Mouse (Mus musculus) heart, adult 8-10 months (tissue): ENCODE results near the gene Itga11. TPM values are rescaled to one million over a fixed set of nuclear protein-coding genes. Genes with fewer than 3 reads are reported as not detected.
A peak's percentile ranks its signal among the peaks of the same experiment; 100 is the strongest.

ENCODE experiments used
- DNase-seq: peaks from one replicate; pipeline ENCODE4 v3.0.0; 2022; ENCODE audit warnings: low spot score
- total RNA-seq, 4 experiments: library from RNA; stranded (reverse); gene quantifications; 2 replicates each; pipeline ENCODE4 v1.2.4; 2022

The Itga11 gene
- total RNA-seq, 4 experiments from 2014 or later = 1.3 to 1.4 (median 1.4) TPM

- no peak for DNase-seq
Observed at GRCm38 (mm10) chr9:62684311-62684710, 6.7 kb downstream of the Itga11 start.

DNA sequence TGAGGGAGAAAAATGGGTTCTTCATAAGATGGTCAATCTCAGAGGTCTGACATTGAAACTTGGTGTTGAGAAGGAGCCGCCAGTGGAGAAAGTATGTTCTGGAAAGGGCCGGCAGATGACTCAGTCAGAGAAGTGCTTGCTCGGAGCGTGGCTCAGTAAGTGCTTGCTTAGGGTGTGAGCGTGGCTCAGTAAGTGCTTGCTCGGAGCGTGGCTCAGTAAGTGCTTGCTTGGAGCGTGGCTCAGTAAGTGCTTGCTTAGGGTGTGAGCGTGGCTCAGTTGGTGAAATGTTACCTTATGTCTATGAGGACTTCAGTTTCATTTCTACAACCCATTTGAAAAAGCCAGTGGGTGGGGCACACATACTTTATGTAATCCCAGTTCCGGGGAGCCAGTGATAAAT lies 12.1 kb downstream of the Itga11 start:
- no peak for DNase-seq

- peak; percentile 38 for DNase-seq
Observed at GRCm38 (mm10) chr9:62694054-62694453, 16.4 kb downstream of the Itga11 start.

GRCm38 (mm10) chr9:62695210-62695609 lies 17.6 kb downstream of the Itga11 start:
- no peak for DNase-seq

DNA sequence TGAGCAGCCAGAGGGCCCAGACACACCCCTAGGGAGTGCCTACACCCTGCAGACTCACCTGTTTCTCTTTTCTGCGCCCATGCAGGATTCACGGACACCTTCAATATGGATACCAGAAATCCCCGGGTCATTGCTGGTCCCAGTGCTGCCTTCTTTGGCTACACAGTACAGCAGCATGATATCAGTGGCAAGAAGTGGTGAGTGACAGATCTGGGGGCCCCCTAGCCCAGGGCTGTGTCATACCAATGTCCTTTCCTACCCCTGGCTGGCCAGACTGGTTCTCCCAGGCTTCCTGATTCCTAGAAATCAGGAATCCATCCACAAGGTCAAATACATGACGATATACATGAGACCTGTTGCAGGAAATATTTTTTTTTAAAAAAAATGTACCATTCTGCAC lies 19.2 kb downstream of the Itga11 start:
- no peak for DNase-seq

GRCm38 (mm10) chr9:62707267-62707666 lies 29.6 kb downstream of the Itga11 start:
- no peak for DNase-seq

GRCm38 (mm10) chr9:62707870-62708269 lies 30.2 kb downstream of the Itga11 start:
- no peak for DNase-seq

GRCm38 (mm10) chr9:62709983-62710382 lies 32.4 kb downstream of the Itga11 start:
- DNase-seq = no peak

GRCm38 (mm10) chr9:62712374-62712773 lies 34.7 kb downstream of the Itga11 start:
- DNase-seq = no peak

DNA sequence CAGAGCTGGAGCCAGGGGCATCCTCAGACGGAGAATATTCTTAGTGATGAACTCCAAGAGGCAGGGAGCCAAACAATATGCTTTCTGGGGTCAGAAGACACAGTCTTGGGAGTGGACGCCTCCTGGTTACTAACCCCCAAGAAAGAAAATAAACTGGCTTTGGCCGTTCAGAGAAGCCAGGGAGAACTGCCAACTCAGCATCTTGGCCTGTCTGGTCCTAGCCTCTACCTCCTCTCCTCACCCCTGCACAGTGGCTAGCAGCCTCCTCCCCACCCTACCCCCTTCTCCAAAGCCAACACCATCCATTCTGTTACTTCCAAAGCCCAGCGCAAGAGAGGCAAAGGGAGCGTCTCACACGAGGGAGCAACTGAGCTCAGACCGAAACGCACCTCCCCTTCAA lies 35.4 kb downstream of the Itga11 start:
- DNase-seq = no peak

DNA sequence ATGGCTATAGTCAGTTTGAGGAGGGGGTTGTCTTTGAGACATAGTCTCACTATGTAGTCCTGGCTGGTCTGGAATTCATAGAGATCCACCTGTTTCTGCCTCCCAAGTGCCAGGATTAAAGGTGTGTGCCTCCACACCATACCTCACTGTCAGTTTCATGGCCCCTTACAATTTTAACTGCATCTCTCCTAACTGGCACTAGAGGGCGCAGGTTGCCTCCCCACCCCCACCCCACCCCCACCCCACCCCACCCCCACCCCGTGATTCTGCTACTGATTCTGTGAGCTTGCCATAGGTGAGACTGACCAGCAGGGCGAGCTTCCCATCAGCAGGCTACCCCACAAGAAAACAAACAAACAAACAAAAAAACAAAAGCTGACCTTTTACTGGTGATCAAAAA lies 36.7 kb downstream of the Itga11 start:
- no peak for DNase-seq

DNA sequence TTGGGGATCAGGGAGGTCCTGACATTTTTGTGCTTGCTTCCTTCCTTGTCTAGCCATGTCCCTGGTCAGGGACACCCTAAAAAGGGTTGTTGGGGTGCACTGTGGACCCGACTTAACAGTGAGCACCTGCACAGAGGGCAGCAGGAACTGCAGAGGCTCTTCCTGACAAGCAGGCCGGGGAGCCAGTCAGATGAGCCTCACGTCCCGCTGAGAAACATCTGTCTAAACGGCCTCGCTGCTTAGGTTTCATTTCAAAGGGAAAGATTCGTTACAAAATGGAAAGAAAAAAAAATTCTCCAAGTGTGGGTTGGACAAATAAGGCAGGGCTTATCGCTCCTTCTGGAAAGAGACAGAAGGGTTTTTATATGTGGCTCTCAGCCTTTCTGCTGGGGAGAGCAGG lies 40.4 kb downstream of the Itga11 start:
- DNase-seq = no peak

- no peak for DNase-seq
Observed at GRCm38 (mm10) chr9:62721791-62722190, 44.2 kb downstream of the Itga11 start.

DNA sequence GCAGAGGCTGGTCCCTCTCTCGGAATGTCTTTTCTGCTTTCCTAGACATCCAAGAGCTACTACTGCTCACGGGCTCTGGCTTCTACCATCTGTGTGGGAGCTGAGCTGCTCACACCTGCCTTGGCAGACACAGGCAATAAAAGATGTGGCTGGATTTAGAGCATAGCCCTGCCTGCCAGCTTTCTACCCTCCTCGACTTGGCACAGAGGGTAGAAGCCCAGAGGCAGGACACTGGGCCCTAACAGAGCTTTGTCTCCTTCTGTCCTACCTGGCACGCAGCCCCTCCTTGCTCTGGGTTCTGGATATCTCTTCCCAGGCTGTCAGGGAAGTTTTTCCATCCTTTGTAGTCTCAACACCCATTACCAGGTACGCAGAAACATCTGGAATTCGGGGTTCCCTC lies 45.1 kb downstream of the Itga11 start:
- no peak for DNase-seq

GRCm38 (mm10) chr9:62724175-62724574 lies 46.5 kb downstream of the Itga11 start:
- no peak for DNase-seq

GRCm38 (mm10) chr9:62725247-62725646 lies 47.6 kb downstream of the Itga11 start:
- DNase-seq = no peak

GRCm38 (mm10) chr9:62726472-62726871 lies 48.8 kb downstream of the Itga11 start:
- no peak for DNase-seq

GRCm38 (mm10) chr9:62744558-62745275 lies 67.1 kb downstream of the Itga11 start:
- DNase-seq = no peak

GRCm38 (mm10) chr9:62746646-62747045 lies 69.0 kb downstream of the Itga11 start:
- DNase-seq = no peak

- DNase-seq = peak; percentile 42
Observed at GRCm38 (mm10) chr9:62749666-62750065, 72.0 kb downstream of the Itga11 start.

DNA sequence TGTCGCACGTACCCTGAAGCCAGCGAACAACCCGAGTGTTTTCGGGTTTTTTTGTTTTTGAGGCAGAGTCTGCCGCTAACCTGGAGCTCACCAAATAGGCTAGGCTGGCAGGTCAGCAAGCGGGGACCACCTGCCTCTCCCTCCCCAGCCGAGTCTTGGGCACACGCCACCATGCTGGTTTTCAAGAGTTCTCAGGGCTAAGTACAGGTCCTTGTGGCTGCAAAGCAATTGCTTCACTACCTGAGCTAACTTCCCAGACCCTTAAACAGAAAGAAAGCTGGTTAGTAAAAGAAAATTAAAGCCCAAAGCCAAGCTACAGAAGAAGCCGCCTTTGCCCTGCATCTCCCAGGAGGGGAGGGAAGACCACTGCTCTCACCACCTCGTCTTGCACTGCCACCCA lies 72.8 kb downstream of the Itga11 start:
- DNase-seq = no peak

- no peak for DNase-seq
Observed at GRCm38 (mm10) chr9:62758288-62758687, 80.7 kb downstream of the Itga11 start.

- no peak for DNase-seq
Observed at GRCm38 (mm10) chr9:62759601-62760000, 82.0 kb downstream of the Itga11 start.

DNA sequence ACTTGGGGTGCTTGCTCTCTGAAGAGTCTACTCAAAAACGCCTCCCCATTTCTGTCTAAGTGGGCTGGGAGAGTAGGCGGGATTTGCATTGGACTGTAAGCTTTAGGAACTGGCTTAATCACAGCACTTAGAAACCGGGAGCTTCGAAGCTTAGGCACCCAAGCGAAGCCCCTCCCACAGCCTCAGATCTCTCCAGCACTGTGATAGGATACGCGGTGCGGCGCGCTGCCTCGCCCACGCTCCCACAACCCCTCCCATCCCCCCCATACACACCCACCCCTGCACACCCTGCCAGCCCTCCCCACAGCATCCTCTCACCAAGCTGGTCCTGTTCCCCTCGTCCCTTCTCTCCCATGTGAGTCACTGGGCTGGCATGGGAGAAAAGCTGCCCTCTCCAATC lies 85.9 kb downstream of the Itga11 start:
- DNase-seq = no peak
